Mouse (Mus musculus) C2C12 (cell line): ENCODE measurements at regions not wholly inside any gene's neighbourhood (a gene's known extent, or its start where the extent isn't known, plus 50 kb on each side); places are given as distances from the start of the nearest gene placed in this dataset.
A peak's percentile ranks its signal among the peaks of the same experiment; 100 is the strongest.

Experiments used
- H3K27me3 ChIP-seq: one replicate; pipeline ENCODE4 v1.6.1; 2011; ENCODE audit not compliant: control insufficient read depth, insufficient read depth, insufficient read length
- H3K36me3 ChIP-seq: one replicate; pipeline ENCODE4 v1.6.1; 2011; ENCODE audit not compliant: control insufficient read depth, insufficient read depth
- H3K4me3 ChIP-seq: one replicate; pipeline ENCODE4 v1.5.1; 2011; ENCODE audit warnings: mild to moderate bottlenecking, control low read depth; ENCODE audit not compliant: poor library complexity, insufficient read depth, severe bottlenecking
- H3K79me2 ChIP-seq: one replicate; pipeline ENCODE4 v1.6.1; 2011; ENCODE audit not compliant: control insufficient read depth, insufficient read depth
- H3K79me3 ChIP-seq: one replicate; pipeline ENCODE4 v1.6.1; 2011; ENCODE audit warnings: low read depth, control low read depth
- H3ac ChIP-seq: one replicate; pipeline ENCODE3; 2011; ENCODE audit warnings: low read depth; ENCODE audit not compliant: control insufficient read depth, insufficient read length
- CEBPB ChIP-seq: IDR thresholded peaks from one replicate; pipeline ENCODE4 v1.6.1; 2011; ENCODE audit warnings: low read depth, mild to moderate bottlenecking, control low read depth, moderate library complexity
- CTCF ChIP-seq: IDR thresholded peaks from one replicate; pipeline ENCODE4 v1.5.1; 2011; ENCODE audit not compliant: control insufficient read depth, insufficient read depth, insufficient read length
- FOSL1 ChIP-seq: IDR thresholded peaks from one replicate; pipeline ENCODE4 v1.8.0; 2011; ENCODE audit warnings: mild to moderate bottlenecking, low read length; ENCODE audit not compliant: poor library complexity, insufficient read depth, severe bottlenecking
- MAX ChIP-seq: IDR thresholded peaks from one replicate; pipeline ENCODE4 v1.6.1; 2011; ENCODE audit warnings: mild to moderate bottlenecking, control low read depth
- MYOD1 ChIP-seq: IDR thresholded peaks from one replicate; pipeline ENCODE4 v1.6.1; 2011; ENCODE audit warnings: low read depth; ENCODE audit not compliant: control insufficient read depth, insufficient read length
- MYOG ChIP-seq: IDR thresholded peaks from one replicate; pipeline ENCODE4 v1.6.1; 2011; ENCODE audit not compliant: control insufficient read depth, insufficient read length; ENCODE audit errors: extremely low read depth
- USF1 ChIP-seq: IDR thresholded peaks from one replicate; pipeline ENCODE4 v1.6.1; 2011; ENCODE audit warnings: low read depth, mild to moderate bottlenecking, control low read depth, moderate library complexity

DNA sequence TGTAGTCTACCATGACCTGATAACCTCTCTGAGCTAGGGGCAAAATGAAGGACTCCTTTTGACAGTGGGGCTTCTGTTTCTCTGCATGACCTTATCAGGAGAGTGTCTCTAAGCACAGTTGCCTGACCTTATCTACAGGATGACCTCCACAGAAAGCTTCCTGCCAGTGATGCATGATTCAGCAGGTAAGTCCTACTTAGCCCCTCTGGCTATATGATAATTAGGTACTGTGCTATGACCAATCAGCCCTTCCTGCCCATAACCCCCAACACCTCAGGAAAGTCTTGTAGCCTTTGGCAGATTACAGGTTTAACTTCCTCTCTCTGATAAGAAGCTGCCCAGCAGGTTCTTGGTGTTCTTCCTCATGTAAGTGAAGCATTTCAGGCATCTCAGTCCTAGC is 89.7 kb downstream of the Gm9733 start:
- H3K27me3 ChIP-seq, result no peaks in the 10 kb centered on the region
- H3K36me3 ChIP-seq, result no peaks in the 10 kb centered on the region
- H3K4me3 ChIP-seq, result no peak overlapping the region
- no peak overlapping the region for H3ac ChIP-seq
- TF ChIP-seq MAX (no peak), MYOD1 (no peak), FOSL1 (no peak), MYOG (no peak), CEBPB (no peak), USF1 (no peak), CTCF (no peak)
- H3K79me3 ChIP-seq, result no peaks in the 10 kb centered on the region
- no peaks in the 10 kb centered on the region for H3K79me2 ChIP-seq

DNA sequence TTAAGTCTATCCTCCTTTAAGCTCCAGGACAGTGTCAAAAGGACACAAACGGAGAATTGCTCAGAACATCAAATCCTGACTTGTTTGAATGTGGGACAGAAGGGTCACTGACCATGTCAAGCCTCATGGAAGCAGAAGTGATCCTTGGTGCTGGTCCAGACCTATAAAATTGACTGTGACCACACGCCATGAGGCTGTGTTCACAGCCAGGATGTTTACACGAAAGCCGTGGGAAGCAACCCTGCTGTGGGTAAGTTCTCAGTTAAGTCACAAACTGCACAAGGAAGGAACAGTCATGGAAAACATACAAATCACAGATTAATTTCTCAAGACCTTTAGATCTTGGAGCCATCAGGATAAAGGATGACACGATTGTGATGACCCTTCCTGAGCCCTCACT is 88.5 kb downstream of the Gm9733 start:
- no peak for TF ChIP-seq CTCF
- TF ChIP-seq MYOG, result no peak
- no peaks in the 10 kb centered on the region for H3K36me3 ChIP-seq
- no peak overlapping the region for H3K4me3 ChIP-seq
- no peaks in the 10 kb centered on the region for H3K79me3 ChIP-seq
- H3K79me2 ChIP-seq, result no peaks in the 10 kb centered on the region
- H3K27me3 ChIP-seq, result no peaks in the 10 kb centered on the region
- H3ac ChIP-seq, result no peak overlapping the region

DNA sequence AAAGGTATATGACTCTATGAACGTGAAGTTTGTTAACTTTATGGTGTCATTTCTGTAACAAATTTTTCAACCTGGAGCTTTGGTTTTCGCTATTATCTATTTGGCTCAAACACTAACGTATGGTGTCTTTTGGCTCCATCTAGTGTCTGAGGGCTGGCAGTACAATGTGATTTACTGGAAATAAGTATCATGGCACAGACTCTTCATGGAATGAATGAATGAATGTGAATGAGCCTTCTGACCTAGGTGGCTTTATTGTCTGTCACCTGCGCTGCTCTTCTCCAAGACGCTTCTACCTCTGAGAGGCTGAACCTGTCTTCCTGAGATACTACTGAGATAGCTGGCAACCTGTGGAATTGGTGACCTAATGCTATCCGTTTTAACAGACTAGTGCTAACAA is 87.1 kb downstream of the Gm9733 start:
- Histone ChIP-seq H3K4me3 (no peak overlapping the region), H3K36me3 (no peaks in the 10 kb centered on the region)
- TF ChIP-seq CTCF, result peak; percentile 7
- no peak for TF ChIP-seq MYOG
- no peak for TF ChIP-seq CEBPB

More for the DNA sequence above, 87.1 kb downstream of the Gm9733 start:
- no peaks in the 10 kb centered on the region for H3K27me3 ChIP-seq
- H3K79me3 ChIP-seq, result no peaks in the 10 kb centered on the region
- H3ac ChIP-seq, result no peak overlapping the region
- no peaks in the 10 kb centered on the region for H3K79me2 ChIP-seq
